Mouse (Mus musculus): ENCODE results near the gene Foxn3.

Gene Foxn3

DNA sequence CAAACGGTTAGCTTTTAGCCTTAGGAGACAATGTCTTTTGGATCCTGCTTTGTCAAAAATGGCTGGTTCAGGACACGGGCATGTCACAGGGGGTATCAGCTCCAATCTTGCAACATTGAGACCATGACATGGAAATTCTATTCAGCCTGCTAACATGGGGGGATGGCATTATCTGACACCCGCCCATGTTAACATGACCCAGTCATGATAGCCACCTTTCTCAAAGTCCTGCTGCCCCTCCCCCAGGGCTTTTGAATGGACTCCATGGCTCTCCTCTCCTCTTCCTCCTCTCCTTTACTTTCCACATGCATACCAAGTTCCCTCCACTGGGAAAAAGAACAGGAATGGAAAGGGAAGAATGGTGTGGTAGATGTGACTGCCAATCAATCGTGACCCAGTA lies 43.5 kb downstream of the Foxn3 start:
- DNase-seq = no peak

DNA sequence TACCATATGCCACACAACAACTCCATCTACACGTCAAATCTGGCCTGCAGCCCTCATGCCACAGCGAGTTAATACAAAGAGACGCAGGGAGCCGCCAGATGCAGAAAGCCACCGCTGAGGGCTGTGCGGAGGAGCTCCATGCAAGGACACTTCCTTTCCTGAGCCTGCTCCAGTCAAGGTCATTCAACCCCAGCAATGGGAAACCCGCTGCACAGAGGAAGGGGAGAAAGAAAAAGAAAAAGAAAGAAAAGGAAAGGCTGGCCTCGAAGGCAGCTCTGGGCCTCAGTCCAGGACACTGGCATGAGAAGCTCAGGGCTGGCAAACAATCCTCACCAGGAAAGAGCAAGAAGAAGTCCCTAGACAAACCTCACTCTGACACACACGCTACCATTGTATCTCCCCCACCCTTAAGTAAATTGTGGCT lies 44.2 kb downstream of the Foxn3 start:
- no peak for DNase-seq

GRCm38 (mm10) chr12:99518640-99519039 lies 44.7 kb downstream of the Foxn3 start:
- DNase-seq = no peak

- DNase-seq = no peak
These were observed 45.3 kb downstream of the Foxn3 start for GRCm38 (mm10) chr12:99518126-99518525.

DNA sequence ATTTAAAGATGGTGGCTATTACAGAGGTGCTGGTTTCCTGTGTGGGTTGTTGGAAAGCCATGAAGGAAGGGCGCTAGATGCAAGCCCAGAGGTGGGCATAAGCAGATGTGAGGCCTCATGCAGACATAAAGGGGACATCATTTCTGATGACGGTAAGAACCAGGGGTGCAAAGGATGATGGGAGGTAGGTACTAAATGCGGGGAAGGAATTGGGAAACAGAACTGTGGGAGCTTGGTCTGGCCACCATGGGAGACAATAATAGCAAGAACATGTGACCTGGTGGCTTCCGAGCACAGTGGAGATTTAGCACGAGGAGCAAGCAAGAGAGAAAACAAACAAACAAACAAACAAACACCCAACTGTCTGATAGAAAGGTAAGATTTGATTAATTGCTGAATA lies 46.1 kb downstream of the Foxn3 start:
- DNase-seq = no peak

- DNase-seq = no peak
These were observed 47.9 kb downstream of the Foxn3 start for GRCm38 (mm10) chr12:99515481-99515880.

GRCm38 (mm10) chr12:99511644-99512043 lies 51.7 kb downstream of the Foxn3 start:
- DNase-seq = no peak

GRCm38 (mm10) chr12:99510759-99511158 lies 52.6 kb downstream of the Foxn3 start:
- DNase-seq = no peak

- DNase-seq = no peak
These were observed 61.2 kb downstream of the Foxn3 start for GRCm38 (mm10) chr12:99502225-99502624.

GRCm38 (mm10) chr12:99498978-99499694 lies 64.2 kb downstream of the Foxn3 start:
- no peak for DNase-seq

GRCm38 (mm10) chr12:99498189-99498977 lies 65.0 kb downstream of the Foxn3 start:
- no peak for DNase-seq

- DNase-seq = no peak
These were observed 66.4 kb downstream of the Foxn3 start for GRCm38 (mm10) chr12:99496945-99497344.

DNA sequence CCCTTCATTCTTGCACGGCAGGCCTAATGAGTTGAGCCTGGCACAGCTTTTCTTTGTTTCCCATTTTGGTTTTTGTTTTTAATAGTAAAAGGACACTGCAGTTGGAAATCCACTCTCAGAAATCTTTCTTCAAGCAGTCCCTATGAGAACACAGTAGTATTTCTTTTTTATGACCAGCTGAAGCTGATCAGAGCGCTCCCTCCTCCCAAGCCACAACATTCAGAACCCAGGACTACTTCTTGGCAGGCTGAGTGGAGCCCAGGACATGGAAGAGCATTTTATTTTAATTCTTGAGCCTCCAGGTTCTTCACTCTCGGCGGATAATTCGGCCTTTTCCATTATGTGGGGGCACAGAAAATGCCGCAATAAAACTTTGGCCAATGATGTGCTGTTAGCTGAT lies 73.2 kb downstream of the Foxn3 start:
- no peak for DNase-seq

GRCm38 (mm10) chr12:99489001-99489592 lies 74.3 kb downstream of the Foxn3 start:
- no peak for DNase-seq

DNA sequence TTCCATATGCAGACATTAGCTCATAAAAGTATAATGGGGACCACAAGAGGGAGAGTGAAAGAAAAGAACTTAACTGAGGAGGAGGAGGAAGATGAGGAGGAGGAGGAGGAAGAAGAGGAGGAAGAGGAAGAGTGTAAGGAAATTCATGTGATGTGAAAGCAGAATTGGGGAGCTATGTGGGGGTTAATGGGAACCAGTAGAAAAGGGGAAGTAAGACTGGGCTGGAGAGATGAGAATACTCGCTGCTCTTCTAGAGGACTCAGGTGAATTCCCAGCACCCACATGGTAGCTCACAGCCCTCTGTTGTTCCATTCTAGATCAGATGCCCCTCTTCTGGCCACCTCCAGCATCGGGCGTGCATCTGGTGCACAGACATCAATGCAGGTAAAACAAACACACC lies 83.0 kb downstream of the Foxn3 start:
- no peak for DNase-seq

DNA sequence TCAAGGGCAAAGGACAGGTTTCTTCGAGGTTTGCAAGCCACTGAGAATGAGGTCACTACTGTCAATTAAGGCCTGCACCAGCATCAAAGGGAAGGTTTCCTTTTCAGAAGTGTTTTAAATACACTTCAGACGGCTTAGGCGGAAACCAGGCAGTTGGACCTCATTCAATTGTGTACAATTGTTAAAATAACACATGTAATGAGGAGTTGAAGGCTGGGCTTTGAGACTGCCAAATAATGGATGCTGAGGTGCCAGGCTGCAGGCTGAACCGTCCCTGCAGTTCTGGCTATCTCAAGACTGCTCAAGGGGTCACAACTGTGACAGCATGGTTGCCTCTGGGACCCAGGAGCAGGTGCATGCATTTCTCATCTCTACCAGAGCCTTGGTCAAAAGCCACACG lies 89.2 kb downstream of the Foxn3 start:
- no peak for DNase-seq

DNA sequence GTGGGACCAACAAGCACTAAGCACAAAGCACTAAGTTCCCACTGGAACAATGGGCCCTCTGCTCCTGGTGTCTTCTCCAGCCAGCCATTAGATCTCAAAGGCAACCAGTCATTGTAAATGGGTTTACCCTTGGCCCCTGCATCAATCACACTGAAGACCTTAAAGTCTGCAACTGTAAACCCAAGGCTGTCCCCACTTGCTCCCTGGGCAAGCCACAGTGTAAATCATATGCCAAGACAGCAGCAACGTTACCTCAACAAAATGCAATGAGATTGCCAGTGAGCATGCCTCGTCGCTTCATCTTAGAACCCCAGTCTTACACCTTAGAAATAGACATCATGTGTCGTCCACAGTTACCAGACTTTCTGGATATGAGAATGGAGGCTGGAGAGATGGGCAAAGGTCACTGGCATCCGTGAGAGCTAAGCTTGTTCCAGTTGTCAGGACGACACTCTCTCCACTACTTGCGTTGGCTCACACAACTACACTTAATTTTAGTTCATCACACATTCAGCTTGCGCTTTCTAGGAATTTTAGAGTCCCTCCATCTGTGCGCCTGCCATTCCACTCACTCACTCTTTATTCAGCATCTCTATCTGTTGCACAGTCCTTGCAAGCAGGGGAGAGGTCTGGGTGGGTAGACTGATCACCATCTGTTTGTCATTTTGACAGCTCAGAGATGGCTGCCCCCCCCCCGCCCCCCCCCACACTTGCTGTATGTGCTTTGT lies 89.8 kb downstream of the Foxn3 start:
- DNase-seq = no peak

DNA sequence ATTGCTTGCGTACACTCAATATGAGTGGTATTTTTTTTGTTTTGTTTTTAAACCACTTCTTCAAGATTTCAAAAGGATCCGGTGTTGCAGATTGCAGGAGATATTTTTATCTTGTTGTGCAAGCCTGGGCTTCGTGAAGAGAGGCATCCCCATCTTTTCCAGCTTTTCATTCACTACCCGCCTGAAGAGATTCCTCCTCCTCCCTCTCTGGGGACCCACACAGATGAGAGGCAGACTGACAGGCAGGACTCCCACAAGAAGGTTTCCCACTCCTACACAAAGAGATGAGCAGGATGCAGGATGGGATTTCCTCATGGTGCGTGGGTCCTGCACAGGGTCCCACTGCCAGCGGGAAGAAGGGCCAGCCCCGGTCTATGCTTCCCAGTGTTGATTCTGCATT lies 92.0 kb downstream of the Foxn3 start:
- no peak for DNase-seq

DNA sequence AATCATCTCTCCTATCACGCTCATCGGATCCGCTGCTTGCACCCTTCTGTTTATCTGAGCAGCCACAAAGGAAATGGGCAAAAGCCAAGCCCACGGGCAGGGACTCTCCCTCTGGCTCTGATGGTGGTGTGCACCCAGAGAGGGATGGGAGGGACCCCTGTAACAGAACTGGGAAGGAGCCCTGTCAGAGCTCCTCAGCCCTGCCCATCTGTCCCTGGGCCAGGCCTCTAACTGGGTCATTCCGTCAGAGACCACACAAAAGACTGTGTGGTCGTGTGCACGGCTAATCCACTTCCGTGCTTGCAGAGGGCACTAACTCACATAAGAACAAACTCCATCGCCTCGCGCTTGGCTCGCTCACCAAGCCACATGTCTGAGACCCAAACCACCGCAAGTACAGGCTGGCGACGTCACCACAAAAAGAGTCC lies 95.5 kb downstream of the Foxn3 start:
- DNase-seq = no peak

GRCm38 (mm10) chr12:99467256-99467883 lies 96.0 kb downstream of the Foxn3 start:
- no peak for DNase-seq

- no peak for DNase-seq
These were observed 97.0 kb downstream of the Foxn3 start for GRCm38 (mm10) chr12:99466426-99466825.

DNA sequence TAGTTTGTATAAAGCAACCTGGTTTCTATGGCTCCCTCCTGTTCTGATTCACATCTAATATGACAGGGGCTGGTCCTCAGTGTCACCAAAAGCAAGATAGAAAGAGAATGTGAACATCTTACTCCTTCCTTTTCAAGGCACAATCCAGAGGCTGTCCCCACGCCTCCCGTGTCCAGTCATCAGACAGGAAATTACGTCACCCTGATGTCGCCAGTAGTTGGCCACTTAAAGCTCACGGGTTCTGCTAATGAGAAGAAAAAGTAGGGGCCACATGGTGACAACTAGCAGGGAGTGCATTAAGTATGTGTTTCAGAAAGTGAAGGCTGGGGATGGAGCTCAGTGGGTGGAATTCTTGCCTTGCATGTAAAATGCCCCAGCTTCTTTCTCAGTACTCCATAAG lies 99.1 kb downstream of the Foxn3 start:
- DNase-seq = no peak

GRCm38 (mm10) chr12:99462846-99463245 lies 100.5 kb downstream of the Foxn3 start:
- no peak for DNase-seq
